Mouse (Mus musculus) hindbrain, embryonic 16.5 days (tissue): ENCODE data around the gene Krt23. TPM values are rescaled to one million over a fixed set of nuclear protein-coding genes. Genes with fewer than 3 reads are reported as not detected.

Source experiments
- ATAC-seq: fragments of 200-750 bp; cut with Nextera tagmentation; 2 replicates; pipeline ENCODE4 v1.8.0; 2017; ENCODE audit warnings: moderate TSS enrichment, moderate library complexity
- H3K27ac ChIP-seq: fragments of 300-500 bp; sonication (generic); 2 replicates; pipeline ENCODE4 v1.5.1; 2014; ENCODE audit warnings: low read depth, mild to moderate bottlenecking, control low read depth, low read length, moderate library complexity
- H3K27me3 ChIP-seq: fragments of 300-500 bp; sonication (generic); replicated peaks from 2 replicates; pipeline ENCODE4 v1.6.1; 2014; ENCODE audit warnings: low read length; ENCODE audit not compliant: control insufficient read depth, insufficient read depth
- H3K36me3 ChIP-seq: fragments of 300-500 bp; sonication (generic); 2 replicates; pipeline ENCODE4 v1.6.1; 2014; ENCODE audit warnings: mild to moderate bottlenecking, low read length, moderate library complexity, mixed read lengths; ENCODE audit not compliant: control insufficient read depth, insufficient read depth
- H3K4me1 ChIP-seq: fragments of 300-500 bp; sonication (generic); 2 replicates; pipeline ENCODE4 v1.6.1; 2014; ENCODE audit warnings: low read depth, low read length; ENCODE audit not compliant: control insufficient read depth, insufficient read depth
- H3K4me2 ChIP-seq: fragments of 300-500 bp; sonication (generic); 2 replicates; pipeline ENCODE4 v1.6.1; 2014; ENCODE audit warnings: mild to moderate bottlenecking, low read length, control low read depth, moderate library complexity
- H3K4me3 ChIP-seq: fragments of 300-500 bp; sonication (generic); 2 replicates; pipeline ENCODE4 v1.5.1; 2014; ENCODE audit warnings: mild to moderate bottlenecking, low read length, control low read depth, moderate library complexity
- H3K9ac ChIP-seq: fragments of 300-500 bp; sonication (generic); 2 replicates; pipeline ENCODE4 v1.6.1; 2014; ENCODE audit warnings: low read depth, mild to moderate bottlenecking, control low read depth, low read length, moderate library complexity
- H3K9me3 ChIP-seq: fragments of 300-500 bp; sonication (generic); 2 replicates; pipeline ENCODE4 v1.6.1; 2014; ENCODE audit warnings: mild to moderate bottlenecking, low read length, moderate library complexity; ENCODE audit not compliant: control insufficient read depth
- WGBS: fragments of 180-500 bp; shearing (Covaris S2); extraction: QIAGEN DNeasy Blood & Tissue Kit; methylation state at CpG from one replicate; pipeline ENCODE4 v1.1.7; 2014; 5-methylcytosine and 5-hydroxymethylcytosine counted together
- polyA plus RNA-seq: library from polyadenylated mRNA; unstranded; fragments of >200 nt; fragmentation: Nextera tagmentation; extraction: Ambion mirVana; gene quantifications from 2 replicates; pipeline ENCODE4 v1.2.1, GENCODE M21; 2015

Gene Krt23
- polyA plus RNA-seq, 1 experiment from 2014 or later, result 0.19 TPM

DNA sequence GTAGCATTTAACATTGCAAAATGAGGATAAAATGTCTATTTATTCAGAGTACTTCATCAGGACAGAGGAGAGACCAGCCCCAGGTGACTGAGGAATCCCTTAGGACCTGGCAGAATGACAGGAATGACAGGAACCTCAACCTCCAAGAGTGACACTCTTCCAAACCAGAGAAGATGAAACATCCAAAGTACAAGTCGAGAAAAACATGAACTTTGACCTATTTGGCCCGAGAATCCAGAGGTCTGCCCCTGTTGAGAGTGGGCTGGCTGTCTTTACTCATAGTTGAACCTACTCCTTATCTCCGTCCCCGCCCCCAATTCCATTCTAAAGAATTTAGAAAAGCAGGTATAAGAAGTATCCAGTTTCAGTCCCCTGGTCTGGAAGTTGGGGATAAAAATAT lies 2.3 kb downstream of the Krt23 start:
- WGBS, result 67% methylated on average over 4 of the region's 4 CpGs
- ATAC-seq, result no peak
- no peaks in the 10 kb centered on the region for H3K4me1 ChIP-seq

GRCm38 (mm10) chr11:99489233-99489632 lies 3.7 kb downstream of the Krt23 start:
- no peak overlapping the region for H3K4me3 ChIP-seq
- no peak overlapping the region for H3K9ac ChIP-seq
- no peak for ATAC-seq
- no peak overlapping the region for H3K27ac ChIP-seq
- no peaks in the 10 kb centered on the region for H3K9me3 ChIP-seq
- H3K36me3 ChIP-seq, result no peaks in the 10 kb centered on the region
- no peaks in the 10 kb centered on the region for H3K4me1 ChIP-seq
- 56% methylated on average over 3 of the region's 3 CpGs for WGBS
- H3K27me3 ChIP-seq, result no peaks in the 10 kb centered on the region
- H3K4me2 ChIP-seq, result no peak overlapping the region

More for the DNA sequence above, 2.3 kb downstream of the Krt23 start:
- H3K9me3 ChIP-seq, result no peaks in the 10 kb centered on the region
- H3K9ac ChIP-seq, result no peak overlapping the region
- H3K36me3 ChIP-seq, result no peaks in the 10 kb centered on the region
- H3K27me3 ChIP-seq, result no peaks in the 10 kb centered on the region
- H3K4me2 ChIP-seq, result no peak overlapping the region
- no peak overlapping the region for H3K27ac ChIP-seq
- no peak overlapping the region for H3K4me3 ChIP-seq

- Histone ChIP-seq H3K9me3 (no peaks in the 10 kb centered on the region), H3K4me2 (no peak overlapping the region), H3K27ac (no peak overlapping the region), H3K4me3 (no peak overlapping the region), H3K4me1 (no peaks in the 10 kb centered on the region), H3K9ac (no peak overlapping the region), H3K27me3 (no peaks in the 10 kb centered on the region), H3K36me3 (no peaks in the 10 kb centered on the region)
- no peak for ATAC-seq
- 80% methylated on average over 3 of the region's 3 CpGs for WGBS
Measured at GRCm38 (mm10) chr11:99474981-99475380, 18.0 kb downstream of the Krt23 start.

DNA sequence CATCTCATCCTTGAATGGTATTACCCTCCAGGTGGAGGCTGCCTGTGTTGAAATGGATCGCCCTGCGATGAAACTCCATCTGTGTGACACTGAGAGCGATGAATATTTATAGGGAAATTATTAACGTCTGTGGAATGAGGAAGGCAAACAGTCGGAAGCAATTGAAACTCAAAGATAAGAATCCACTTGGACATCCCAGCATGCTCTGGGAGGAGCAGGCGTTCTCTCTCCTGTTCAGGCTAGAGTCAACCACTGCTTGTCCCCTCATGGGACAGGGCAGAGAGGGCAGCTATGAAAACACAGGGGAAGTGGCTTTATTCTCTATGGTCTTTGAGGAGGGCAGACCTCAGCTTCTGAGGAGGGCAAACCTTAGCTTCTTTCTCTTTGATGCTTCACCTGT lies 19.5 kb downstream of the Krt23 start:
- Histone ChIP-seq H3K9ac (no peak overlapping the region), H3K4me2 (no peak overlapping the region), H3K27ac (no peak overlapping the region), H3K9me3 (no peaks in the 10 kb centered on the region), H3K4me1 (no peaks in the 10 kb centered on the region), H3K4me3 (no peak overlapping the region), H3K36me3 (no peaks in the 10 kb centered on the region), H3K27me3 (no peaks in the 10 kb centered on the region)
- ATAC-seq, result no peak
- WGBS, result 65% methylated on average over 6 of the region's 6 CpGs

DNA sequence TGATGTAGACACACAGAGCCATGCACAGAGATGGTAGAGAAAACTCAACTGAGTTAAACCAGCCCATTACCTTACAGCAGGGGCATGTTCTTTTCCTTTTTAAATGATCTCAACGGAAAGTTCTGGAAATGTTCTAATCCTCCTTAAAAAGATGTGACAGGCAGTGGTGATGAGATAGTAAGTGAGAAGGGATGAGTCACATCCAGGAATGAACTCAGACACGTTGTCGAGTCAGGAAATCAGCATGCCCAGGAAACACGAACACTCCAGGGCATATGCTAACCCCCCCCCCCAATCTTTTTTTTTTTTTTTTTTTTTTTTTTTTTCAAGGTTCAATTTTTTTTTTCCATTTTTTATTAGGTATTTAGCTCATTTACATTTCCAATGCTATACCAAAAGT lies 20.5 kb downstream of the Krt23 start:
- Histone ChIP-seq H3K27ac (no peak overlapping the region), H3K36me3 (no peaks in the 10 kb centered on the region), H3K4me3 (no peak overlapping the region), H3K4me2 (no peak overlapping the region), H3K9ac (no peak overlapping the region), H3K27me3 (no peaks in the 10 kb centered on the region), H3K9me3 (no peaks in the 10 kb centered on the region), H3K4me1 (no peaks in the 10 kb centered on the region)
- WGBS, result 92% methylated on average over 4 of the region's 4 CpGs
- ATAC-seq, result no peak

- no peak overlapping the region for H3K27ac ChIP-seq
- no peaks in the 10 kb centered on the region for H3K4me1 ChIP-seq
- no peaks in the 10 kb centered on the region for H3K9me3 ChIP-seq
- no peak overlapping the region for H3K4me2 ChIP-seq
- WGBS, result 96% methylated on average over 6 of the region's 6 CpGs
- no peak overlapping the region for H3K9ac ChIP-seq
- no peak for ATAC-seq
- H3K36me3 ChIP-seq, result no peaks in the 10 kb centered on the region
- no peak overlapping the region for H3K4me3 ChIP-seq
- no peaks in the 10 kb centered on the region for H3K27me3 ChIP-seq
Measured at GRCm38 (mm10) chr11:99471946-99472345, 21.0 kb downstream of the Krt23 start.

GRCm38 (mm10) chr11:99469228-99469627 lies 23.7 kb downstream of the Krt23 start:
- Histone ChIP-seq H3K4me1 (no peaks in the 10 kb centered on the region), H3K27me3 (no peaks in the 10 kb centered on the region), H3K4me2 (no peak overlapping the region), H3K27ac (no peak overlapping the region), H3K9ac (no peak overlapping the region), H3K36me3 (no peaks in the 10 kb centered on the region), H3K9me3 (no peaks in the 10 kb centered on the region), H3K4me3 (no peak overlapping the region)
- 93% methylated on average over 4 of the region's 4 CpGs for WGBS
- no peak for ATAC-seq

DNA sequence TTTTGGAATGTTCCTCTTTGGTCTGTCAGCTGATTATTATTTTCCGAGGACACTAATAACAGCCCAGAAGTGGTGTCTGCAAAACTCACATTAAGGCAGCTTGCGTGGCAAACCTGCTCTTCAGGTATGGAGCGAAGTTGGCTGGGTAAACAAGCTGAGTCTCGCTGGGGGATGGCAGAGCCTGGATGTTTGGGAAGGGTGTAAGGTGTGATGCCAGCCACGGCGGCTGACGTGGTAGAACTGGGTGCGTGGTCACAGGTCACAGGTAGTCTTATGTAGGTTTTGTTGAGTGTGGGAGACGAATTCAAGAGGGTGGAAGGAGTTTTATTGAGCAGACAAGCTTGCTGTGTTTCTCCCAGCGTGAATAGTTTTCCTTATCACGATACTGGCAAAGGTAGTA lies 24.4 kb downstream of the Krt23 start:
- Histone ChIP-seq H3K4me3 (no peak overlapping the region), H3K9me3 (no peaks in the 10 kb centered on the region), H3K9ac (no peak overlapping the region), H3K36me3 (no peaks in the 10 kb centered on the region), H3K4me2 (no peak overlapping the region), H3K27me3 (peaks cover 1% of the 10 kb centered on the region), H3K27ac (no peak overlapping the region), H3K4me1 (no peaks in the 10 kb centered on the region)
- WGBS, result 91% methylated on average over 11 of the region's 11 CpGs
- no peak for ATAC-seq

GRCm38 (mm10) chr11:99466316-99466715 lies 26.6 kb downstream of the Krt23 start:
- Histone ChIP-seq H3K4me1 (no peaks in the 10 kb centered on the region), H3K4me2 (no peak overlapping the region), H3K4me3 (no peak overlapping the region), H3K9ac (0 out of 2 replicates have a peak overlapping the region, but pooled peaks have one; percentile 7), H3K27me3 (peaks cover 2% of the 10 kb centered on the region), H3K36me3 (no peaks in the 10 kb centered on the region), H3K27ac (no peak overlapping the region), H3K9me3 (no peaks in the 10 kb centered on the region)
- ATAC-seq, result no peak
- WGBS, result 43% methylated on average over 7 of the region's 7 CpGs

DNA sequence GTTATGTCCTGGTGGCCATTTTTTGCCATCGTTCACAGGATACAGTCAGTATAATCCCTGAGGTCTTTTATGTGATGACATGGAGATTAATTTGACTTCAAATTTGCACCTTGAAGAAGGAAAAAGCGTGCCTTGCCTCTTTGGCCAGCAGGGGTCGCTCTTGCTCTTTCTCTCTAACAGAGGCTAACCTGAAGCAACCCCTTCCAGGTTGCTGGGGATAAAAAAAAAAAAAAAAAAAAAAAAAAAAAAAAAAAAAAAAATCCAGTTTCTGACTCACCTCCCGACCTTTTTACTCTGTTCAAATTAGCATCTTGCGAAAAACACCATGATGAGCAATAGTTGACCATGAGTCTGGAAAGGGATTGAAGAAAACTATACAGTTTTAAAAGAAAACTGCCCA lies 28.1 kb downstream of the Krt23 start:
- no peak overlapping the region for H3K4me3 ChIP-seq
- H3K27ac ChIP-seq, result no peak overlapping the region
- H3K27me3 ChIP-seq, result peaks cover 2% of the 10 kb centered on the region
- no peak overlapping the region for H3K4me2 ChIP-seq
- 0 out of 2 replicates have a peak, but pooled peaks have one; percentile 40 for ATAC-seq
- no peak overlapping the region for H3K9ac ChIP-seq
- WGBS, result 6% methylated on average over 5 of the region's 5 CpGs
- no peaks in the 10 kb centered on the region for H3K36me3 ChIP-seq
- H3K9me3 ChIP-seq, result no peaks in the 10 kb centered on the region
- H3K4me1 ChIP-seq, result no peaks in the 10 kb centered on the region
